Mouse (Mus musculus): ENCODE measurements around the gene Wdr3.

The Wdr3 gene

DNA sequence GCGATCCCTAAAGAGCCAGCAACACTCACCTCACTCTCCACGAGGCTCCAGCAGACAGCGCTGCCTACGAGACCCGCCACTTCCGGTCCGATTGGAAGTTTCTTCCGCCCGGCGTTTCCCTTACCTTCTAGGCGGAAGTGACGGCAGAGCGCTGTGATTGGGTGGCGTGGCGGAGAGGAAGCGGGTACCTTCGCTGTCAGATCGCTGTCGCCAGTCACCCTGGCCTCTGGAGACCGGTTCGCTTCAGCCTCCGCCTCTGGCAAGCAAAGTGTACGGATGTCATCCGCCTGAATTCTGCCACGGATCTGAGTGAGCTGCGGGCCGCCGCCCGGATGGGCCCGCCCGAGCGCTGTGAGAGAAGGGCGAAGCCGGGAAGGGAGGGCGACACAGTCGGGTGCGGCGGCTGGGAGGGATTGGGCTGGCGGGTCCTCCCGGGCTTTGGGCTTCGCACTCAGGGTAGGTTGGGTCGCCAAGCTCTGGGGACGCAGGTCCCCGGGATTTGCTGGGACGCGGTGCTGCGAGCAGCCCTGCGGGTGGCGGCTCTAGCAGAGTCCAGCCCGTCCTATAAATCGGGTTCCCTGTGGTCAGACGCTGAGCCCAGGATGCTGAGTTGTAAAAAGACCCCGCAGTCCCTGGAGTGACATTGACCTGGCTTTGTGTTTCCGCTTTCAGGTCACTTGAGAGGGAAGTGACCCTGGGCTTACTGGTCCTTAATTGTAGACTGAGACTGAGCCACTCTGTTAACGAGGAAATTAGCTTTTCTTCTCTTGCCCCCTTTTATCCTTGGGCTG, at the start of gene Wdr3, which contains the start of gene Gdap2:
TSS of gene Wdr3 (minus strand) at position 93 of the 791 bp plus-strand sequence.
TSS of gene Gdap2 (plus strand) at position 67 of the 791 bp plus-strand sequence.
- peak; percentile 86 for DNase-seq (ENCODE audit: low spot score)

DNA sequence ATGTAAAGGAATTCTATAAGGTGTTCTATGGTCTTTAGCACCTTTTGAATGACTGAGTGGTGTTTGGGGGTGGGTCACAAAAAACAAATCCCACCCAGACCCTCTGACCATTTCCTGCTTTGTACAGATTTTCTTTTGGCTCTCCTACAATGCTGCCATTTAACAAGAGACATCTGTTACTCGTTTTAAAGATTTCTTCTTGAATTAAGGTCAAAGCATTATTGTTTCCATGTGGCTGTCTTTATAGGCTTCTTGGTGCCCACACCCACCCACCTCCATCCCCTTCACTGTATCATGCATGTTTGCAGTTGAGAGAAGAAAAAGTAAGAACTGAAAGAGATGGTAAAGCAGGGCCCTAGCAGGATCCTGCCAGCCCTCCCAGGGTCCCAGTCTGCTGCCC, 44.8 kb upstream of the Wdr3 start:
- no peak for DNase-seq (ENCODE audit: low spot score)

GRCm38 (mm10) chr3:100201554-100201953, 39.3 kb upstream of the Wdr3 start:
- no peak for DNase-seq (ENCODE audit: low spot score)

- no peak for DNase-seq (ENCODE audit: low spot score)
These were observed 32.0 kb upstream of the Wdr3 start for GRCm38 (mm10) chr3:100194210-100194609.

DNA sequence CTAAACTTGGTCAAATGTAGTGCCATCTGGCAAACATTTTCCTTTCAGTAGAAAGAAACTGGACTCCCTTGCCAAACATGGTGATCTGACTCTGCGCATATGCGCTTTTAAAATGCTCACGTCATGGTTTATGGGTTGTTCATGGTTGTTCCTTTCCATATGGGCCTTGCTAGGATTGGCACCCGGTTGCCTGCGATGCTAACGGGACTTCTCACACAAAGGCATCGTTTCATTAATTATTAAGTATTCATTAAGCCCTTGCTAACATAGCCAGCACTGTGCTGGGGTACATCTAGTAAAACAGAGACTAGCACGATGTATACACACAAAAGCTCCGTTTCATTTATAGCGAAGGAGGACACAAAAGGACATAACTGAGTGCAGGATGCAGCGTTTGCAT, 27.7 kb upstream of the Wdr3 start:
- DNase-seq (ENCODE audit: low spot score) = no peak

DNA sequence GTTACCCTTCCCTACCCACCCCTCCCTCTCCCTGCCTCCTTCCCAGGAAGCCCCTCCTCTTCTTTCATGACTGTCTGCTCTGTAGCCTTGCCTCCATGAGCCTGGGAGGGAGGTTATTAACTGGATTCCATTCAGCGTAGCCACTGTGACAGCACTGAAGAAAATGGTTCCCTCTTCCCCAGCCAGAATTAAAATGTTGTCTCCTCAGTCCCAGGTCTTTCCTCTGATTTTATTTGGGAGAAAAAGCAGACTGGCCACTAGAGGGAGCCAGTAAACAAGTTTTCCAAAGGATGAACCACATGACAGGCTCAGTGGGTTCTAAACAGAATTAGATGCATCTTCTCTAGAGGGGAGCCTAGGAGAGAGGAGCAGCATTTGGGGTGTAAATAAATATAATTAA, 27.2 kb upstream of the Wdr3 start:
- no peak for DNase-seq (ENCODE audit: low spot score)

DNA sequence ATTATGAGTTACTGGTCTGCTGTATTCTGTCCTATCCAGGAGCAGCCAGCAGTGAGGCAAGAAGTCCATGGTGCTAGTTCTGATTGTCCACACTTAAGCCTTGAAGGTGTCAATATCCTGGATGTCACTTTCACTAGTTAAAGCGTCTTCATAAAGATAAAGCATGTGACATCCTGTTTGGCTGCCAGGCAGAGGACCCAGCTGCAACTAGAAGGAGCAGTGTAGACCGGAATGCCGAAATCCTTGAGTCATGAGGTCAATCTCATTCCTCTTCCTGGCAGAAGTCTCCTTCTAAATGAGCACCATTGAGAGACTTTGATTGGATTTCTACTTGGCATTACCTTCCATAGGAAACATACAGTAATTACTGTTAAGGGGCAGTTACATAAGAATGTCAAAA, 18.3 kb upstream of the Wdr3 start:
- no peak for DNase-seq (ENCODE audit: low spot score)

DNA sequence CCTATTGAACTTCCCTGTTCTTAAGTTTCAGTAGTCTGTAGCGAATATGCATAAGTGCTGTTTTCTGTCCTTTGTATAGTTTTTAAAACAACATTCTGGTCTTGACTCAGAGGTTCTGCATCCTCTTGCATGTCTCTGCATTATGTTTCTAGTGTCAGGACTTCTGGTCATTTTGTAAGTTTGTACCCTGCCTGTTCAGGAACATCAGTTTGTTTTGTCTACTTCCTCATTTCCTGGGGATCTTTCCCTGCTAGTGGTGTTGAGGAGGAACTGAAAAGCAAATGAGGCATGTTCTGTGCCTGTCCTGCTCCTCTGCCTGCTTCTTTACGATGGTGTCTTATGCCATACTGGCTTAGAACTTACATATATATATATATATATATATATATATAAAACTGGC, 13.8 kb upstream of the Wdr3 start:
- no peak for DNase-seq (ENCODE audit: low spot score)

GRCm38 (mm10) chr3:100164991-100165390, 2.8 kb upstream of the Wdr3 start:
- DNase-seq (ENCODE audit: low spot score) = no peak

- DNase-seq (ENCODE audit: low spot score) = no peak
These were observed 1.3 kb upstream of the Wdr3 start for GRCm38 (mm10) chr3:100163556-100163955.

DNA sequence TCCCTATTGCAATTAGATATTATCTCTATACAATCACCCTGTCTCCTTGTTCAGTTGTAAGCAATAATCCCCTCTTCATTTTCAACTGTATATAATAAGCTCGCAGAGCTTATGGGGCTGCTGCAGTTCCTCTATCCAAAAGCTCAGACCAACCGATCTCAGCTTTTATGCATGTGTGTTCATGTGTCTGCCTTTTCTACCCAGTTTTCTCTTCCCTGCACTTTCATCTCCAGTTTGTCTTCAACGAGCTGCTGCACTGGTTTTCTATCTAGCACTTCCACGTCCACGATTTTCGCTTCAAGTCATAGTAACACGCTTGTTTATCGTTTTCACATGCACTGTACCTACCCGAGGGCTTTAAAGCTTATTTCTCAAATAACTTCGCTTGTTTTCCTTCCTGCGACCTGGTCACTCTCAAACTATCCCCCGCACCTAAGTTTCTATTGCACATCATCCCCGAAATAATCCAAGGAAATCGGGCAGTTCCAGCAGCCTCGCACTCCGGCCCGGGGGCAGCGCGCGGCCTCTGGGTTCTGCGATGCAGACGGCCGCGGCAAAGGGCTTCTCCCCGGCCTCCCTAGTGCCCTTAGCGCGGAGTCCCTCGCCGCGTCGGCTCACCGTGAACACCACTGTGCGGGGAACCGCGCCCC, 417 bp downstream of the Wdr3 start:
- no peak for DNase-seq (ENCODE audit: low spot score)

GRCm38 (mm10) chr3:100160682-100161445, 1.3 kb downstream of the Wdr3 start:
- no peak for DNase-seq (ENCODE audit: low spot score)

DNA sequence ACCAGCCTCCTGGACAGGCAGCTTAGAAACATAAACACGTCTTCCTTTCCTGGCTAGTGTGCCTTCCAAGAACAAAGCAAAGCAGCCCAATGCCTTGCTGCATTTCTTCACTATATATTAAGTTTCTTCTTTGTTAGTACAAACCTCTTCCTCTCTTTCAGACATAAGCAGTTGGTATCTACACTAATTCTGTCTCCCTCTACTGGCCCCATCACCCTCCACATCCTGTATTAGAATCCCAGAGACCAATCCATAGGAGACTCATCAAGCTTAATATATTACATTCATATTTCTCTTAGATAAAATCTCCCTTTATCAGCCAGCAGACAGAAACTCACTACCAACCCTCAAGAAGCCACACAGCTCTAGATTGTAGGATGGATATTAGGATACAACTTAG, 39.8 kb downstream of the Wdr3 start:
- DNase-seq (ENCODE audit: low spot score) = no peak

GRCm38 (mm10) chr3:100121961-100122360, 40.2 kb downstream of the Wdr3 start:
- no peak for DNase-seq (ENCODE audit: low spot score)

GRCm38 (mm10) chr3:100118681-100119080, 43.5 kb downstream of the Wdr3 start:
- no peak for DNase-seq (ENCODE audit: low spot score)

- DNase-seq (ENCODE audit: low spot score) = no peak
These were observed 55.5 kb downstream of the Wdr3 start for GRCm38 (mm10) chr3:100106736-100107135.

DNA sequence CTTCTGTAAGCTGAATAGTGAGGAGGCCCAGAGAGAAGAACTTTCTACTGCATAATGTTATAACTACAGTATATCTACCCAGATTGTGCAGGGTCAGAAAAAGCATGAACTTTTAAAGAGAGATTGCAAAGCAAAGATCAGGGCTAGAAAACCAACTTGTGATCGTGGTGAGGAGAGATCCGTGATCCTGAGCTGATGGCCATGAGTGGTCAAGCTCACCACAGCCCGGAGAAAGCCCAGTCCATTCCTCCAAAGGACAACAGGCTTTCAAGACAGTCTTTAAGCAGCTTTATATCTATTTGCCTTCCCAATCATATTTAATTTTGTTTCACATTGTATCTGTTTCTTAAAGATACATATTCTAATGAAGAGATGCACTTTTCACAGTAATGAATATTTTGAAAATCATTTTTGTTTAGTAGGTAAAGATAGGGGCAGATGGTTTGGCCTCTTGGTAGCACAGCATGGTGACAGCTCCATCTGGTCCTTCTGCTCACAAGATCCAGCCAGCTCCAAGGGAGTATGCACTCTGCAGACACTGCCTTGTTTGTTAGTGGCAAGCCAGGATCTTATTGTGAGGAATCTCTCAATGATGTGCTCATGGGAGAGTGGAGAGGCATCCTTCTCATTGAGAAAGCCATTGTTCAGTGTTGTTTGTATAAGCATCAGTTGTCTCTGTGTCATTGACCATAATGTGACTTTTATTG, 59.7 kb downstream of the Wdr3 start:
- DNase-seq (ENCODE audit: low spot score) = no peak

Measured in ovary, adult 18-20 months (tissue).